8 mouse cellular contexts compared by ENCODE assay signal in genomic region chr15:88868024-88868742, GRCm38 (mm10). TPM values are rescaled to one million over a fixed set of nuclear protein-coding genes. Genes with fewer than 3 reads are reported as not detected.
DNase-seq lines count a peak whose midpoint lies in the region; ATAC-seq and TF ChIP-seq lines count a peak whose summit lies in the region.

No protein-coding gene starts in this region.

- peaks cover 21% of the 10 kb centered on the region for H3K36me3 ChIP-seq in embryonic facial prominence, embryonic 15.5 days
- peaks cover 17% of the 10 kb centered on the region for H3K36me3 ChIP-seq in kidney, adult 2 months (ENCODE audit: control insufficient read depth, insufficient read depth, low read length)
- H3K36me3 ChIP-seq in lung, embryonic 14.5 days (ENCODE audit: insufficient read depth) = peaks cover 32% of the 10 kb centered on the region

- peak; percentile 16 to 24 for DNase-seq in cerebellum, postnatal 10 days
- no peak for DNase-seq in cerebellum, adult 8-10 months
- DNase-seq in kidney, adult 2 months = peak; percentile 90
- peak; percentile 33 for DNase-seq in lung, embryonic 14.5 days
- no peak for DNase-seq in c-Kit-positive CD71-positive TER-119-positive erythroid progenitor cells, embryonic 14.5 days (ENCODE audit: low spot score)
- DNase-seq in retina, postnatal 1 day = no peak

- no peak for ATAC-seq in embryonic facial prominence, embryonic 15.5 days (ENCODE audit: insufficient number of reproducible peaks, low FRiP score, low TSS enrichment, low read depth)
- no peak for ATAC-seq in lung, embryonic 14.5 days (ENCODE audit: insufficient read depth)
- no peak for ATAC-seq in frontal cortex, adult (ENCODE audit: low TSS enrichment)

- H3K27ac ChIP-seq in embryonic facial prominence, embryonic 15.5 days (replicated peaks) = peak overlapping the region; percentile 40
- H3K27ac ChIP-seq in kidney, adult 2 months (ENCODE audit: insufficient read depth, low read depth, low read length) = peak overlapping the region; percentile 97
- H3K27ac ChIP-seq in lung, embryonic 14.5 days (ENCODE audit: low read depth) = peak overlapping the region; percentile 77

- H3K4me3 ChIP-seq in embryonic facial prominence, embryonic 15.5 days (replicated peaks) = no peak overlapping the region
- H3K4me3 ChIP-seq in kidney, adult 2 months (ENCODE audit: insufficient read depth, low read depth, low read length) = no peak overlapping the region
- no peak overlapping the region for H3K4me3 ChIP-seq in lung, embryonic 14.5 days (ENCODE audit: low read depth, low read length)

- no peak overlapping the region for H3K4me2 ChIP-seq in embryonic facial prominence, embryonic 15.5 days (replicated peaks)
- 0 out of 2 replicates have a peak overlapping the region, but pooled peaks have one; percentile 12 for H3K4me2 ChIP-seq in lung, embryonic 14.5 days

- TF ChIP-seq CTCF in kidney, adult 2 months (conservative IDR thresholded peaks at IDR 0.05; ENCODE audit: insufficient read depth, insufficient read length, low read depth, low read length) = no peak
- TF ChIP-seq CTCF in lung, embryonic 14.5 days (IDR thresholded peaks at IDR 0.05; ENCODE audit: low read depth) = no peak

- peaks cover 38% of the 10 kb centered on the region for H3K4me1 ChIP-seq in embryonic facial prominence, embryonic 15.5 days
- H3K4me1 ChIP-seq in kidney, adult 2 months (ENCODE audit: control insufficient read depth, insufficient read depth, low read length) = peaks cover 40% of the 10 kb centered on the region
- peaks cover 28% of the 10 kb centered on the region for H3K4me1 ChIP-seq in lung, embryonic 14.5 days (ENCODE audit: insufficient read depth)

- WGBS in embryonic facial prominence, embryonic 15.5 days = 69% methylated on average over 6 of the region's 6 CpGs
- 64% methylated on average over 6 of the region's 6 CpGs for WGBS in kidney, adult 2 months
- WGBS in lung, embryonic 14.5 days = 84% methylated on average over 6 of the region's 6 CpGs

- no peak for TF ChIP-seq POLR2A in kidney, adult 2 months (IDR thresholded peaks at IDR 0.05; ENCODE audit: low read depth, low read length)

- no peak overlapping the region for H3K9ac ChIP-seq in embryonic facial prominence, embryonic 15.5 days
- H3K9ac ChIP-seq in lung, embryonic 14.5 days = no peak overlapping the region

- H3K9me3 ChIP-seq in embryonic facial prominence, embryonic 15.5 days (replicated peaks) = no peaks in the 10 kb centered on the region
- no peaks in the 10 kb centered on the region for H3K9me3 ChIP-seq in lung, embryonic 14.5 days (ENCODE audit: low read depth, low read length)

- H3K27me3 ChIP-seq in embryonic facial prominence, embryonic 15.5 days = no peaks in the 10 kb centered on the region
- H3K27me3 ChIP-seq in kidney, adult 2 months (replicated peaks; ENCODE audit: control insufficient read depth, insufficient read depth, low read length) = no peaks in the 10 kb centered on the region
- no peaks in the 10 kb centered on the region for H3K27me3 ChIP-seq in lung, embryonic 14.5 days (ENCODE audit: insufficient read depth, low read length)

RNA-seq across cellular contexts. Expression of gene Pim3, which starts 6.2 kb away (rescaled TPM):
- 63.0 and 64.8 TPM in 2 replicates for polyA plus RNA-seq in embryonic facial prominence, embryonic 15.5 days (2015; fragmentation: Nextera tagmentation; extraction: Ambion mirVana)
- polyA plus RNA-seq in kidney, adult 2 months (2012; rRNA removed) = 78.5 and 85.8 TPM in 2 replicates
- polyA plus RNA-seq in lung, embryonic 14.5 days (2014; fragmentation: Nextera tagmentation; extraction: Ambion mirVana) = 48.6 TPM in 2 replicates

RNA-seq across cellular contexts. Expression of gene Creld2, which starts 48.7 kb away (rescaled TPM):
- polyA plus RNA-seq in embryonic facial prominence, embryonic 15.5 days (2015; fragmentation: Nextera tagmentation; extraction: Ambion mirVana) = 86.5 and 87.7 TPM in 2 replicates
- 27.3 and 30.4 TPM in 2 replicates for polyA plus RNA-seq in kidney, adult 2 months (2012; rRNA removed)
- 93.8 and 97.9 TPM in 2 replicates for polyA plus RNA-seq in lung, embryonic 14.5 days (2014; fragmentation: Nextera tagmentation; extraction: Ambion mirVana)

RNA-seq across cellular contexts. Expression of gene Alg12, which starts 49.1 kb away (rescaled TPM):
- 10.7 and 14.2 TPM in 2 replicates for polyA plus RNA-seq in embryonic facial prominence, embryonic 15.5 days (2015; fragmentation: Nextera tagmentation; extraction: Ambion mirVana)
- polyA plus RNA-seq in kidney, adult 2 months (2012; rRNA removed) = 18.1 and 21.3 TPM in 2 replicates
- 13.3 and 15.0 TPM in 2 replicates for polyA plus RNA-seq in lung, embryonic 14.5 days (2014; fragmentation: Nextera tagmentation; extraction: Ambion mirVana)

Comparison
In these comparisons a context has a peak if more than half of its experiments do, and no peak if none do; other contexts are left out.
1. DNase-seq: peak in cerebellum, postnatal 10 days (2 of 2), kidney, adult 2 months (single experiment) and lung, embryonic 14.5 days (single experiment); none in cerebellum, adult 8-10 months (single experiment), c-Kit-positive CD71-positive TER-119-positive erythroid progenitor cells, embryonic 14.5 days (single experiment) and retina, postnatal 1 day (single experiment).
2. H3K27ac ChIP-seq: peak in every context shown above with its lines; median percentile 97 in kidney, adult 2 months; 77 in lung, embryonic 14.5 days; 40 in embryonic facial prominence, embryonic 15.5 days.